Mouse (Mus musculus): ENCODE measurements at regions not wholly inside any gene's neighbourhood (a gene's known extent, or its start where the extent isn't known, plus 50 kb on each side); places are given as distances from the start of the nearest gene placed in this dataset.

GRCm38 (mm10) chr3:56837176-56837575 lies 464.6 kb downstream of the Tm4sf1 start:
- Histone ChIP-seq H3K27ac (no peak overlapping the region), H3K36me3 (replicated peaks) (no peaks in the 10 kb centered on the region), H3K9me3 (no peaks in the 10 kb centered on the region), H3K4me3 (no peak overlapping the region), H3K27me3 (ENCODE audit: poor library complexity, severe bottlenecking) (no peaks in the 10 kb centered on the region), H3K4me1 (no peaks in the 10 kb centered on the region)
- 92% methylated on average over 3 of the region's 3 CpGs for WGBS
- no peak for DNase-seq (ENCODE audit: extremely low spot score, low spot score)

- Histone ChIP-seq H3K27me3 (ENCODE audit: poor library complexity, severe bottlenecking) (no peaks in the 10 kb centered on the region), H3K27ac (no peak overlapping the region), H3K9me3 (no peaks in the 10 kb centered on the region), H3K4me1 (no peaks in the 10 kb centered on the region), H3K4me3 (no peak overlapping the region), H3K36me3 (replicated peaks) (no peaks in the 10 kb centered on the region)
- DNase-seq (ENCODE audit: extremely low spot score, low spot score) = no peak
- WGBS = 73% methylated on average over 4 of the region's 4 CpGs
Measured at GRCm38 (mm10) chr3:56830315-56831097, 471.3 kb downstream of the Tm4sf1 start.

- no peaks in the 10 kb centered on the region for H3K4me1 ChIP-seq
- no peak for DNase-seq (ENCODE audit: extremely low spot score, low spot score)
- no peak overlapping the region for H3K27ac ChIP-seq
- H3K36me3 ChIP-seq (replicated peaks) = no peaks in the 10 kb centered on the region
- 85% methylated on average over 4 of the region's 4 CpGs for WGBS
- H3K4me3 ChIP-seq = no peak overlapping the region
- no peaks in the 10 kb centered on the region for H3K27me3 ChIP-seq (ENCODE audit: poor library complexity, severe bottlenecking)
- H3K9me3 ChIP-seq = no peaks in the 10 kb centered on the region
Measured at GRCm38 (mm10) chr3:56824157-56824556, 477.6 kb downstream of the Tm4sf1 start.

- no peak for DNase-seq (ENCODE audit: extremely low spot score, low spot score)
- Histone ChIP-seq H3K36me3 (replicated peaks) (no peaks in the 10 kb centered on the region), H3K4me3 (no peak overlapping the region), H3K27ac (no peak overlapping the region), H3K9me3 (no peaks in the 10 kb centered on the region), H3K27me3 (ENCODE audit: poor library complexity, severe bottlenecking) (no peaks in the 10 kb centered on the region), H3K4me1 (no peaks in the 10 kb centered on the region)
- 79% methylated on average over 1 of the region's 1 CpGs for WGBS
Measured at GRCm38 (mm10) chr3:56810548-56811071, 491.2 kb downstream of the Tm4sf1 start.

GRCm38 (mm10) chr3:56793054-56793453 lies 508.7 kb downstream of the Tm4sf1 start:
- Histone ChIP-seq H3K27me3 (ENCODE audit: poor library complexity, severe bottlenecking) (no peaks in the 10 kb centered on the region), H3K36me3 (replicated peaks) (no peaks in the 10 kb centered on the region), H3K4me1 (no peaks in the 10 kb centered on the region), H3K27ac (no peak overlapping the region), H3K9me3 (no peaks in the 10 kb centered on the region), H3K4me3 (no peak overlapping the region)
- 64% methylated on average over 1 of the region's 1 CpGs for WGBS
- no peak for DNase-seq (ENCODE audit: extremely low spot score, low spot score)

GRCm38 (mm10) chr3:56789155-56789554 lies 512.6 kb downstream of the Tm4sf1 start:
- WGBS = 47% methylated on average over 3 of the region's 3 CpGs
- Histone ChIP-seq H3K9me3 (no peaks in the 10 kb centered on the region), H3K27ac (no peak overlapping the region), H3K36me3 (replicated peaks) (no peaks in the 10 kb centered on the region), H3K4me3 (no peak overlapping the region), H3K4me1 (no peaks in the 10 kb centered on the region), H3K27me3 (ENCODE audit: poor library complexity, severe bottlenecking) (no peaks in the 10 kb centered on the region)
- DNase-seq (ENCODE audit: extremely low spot score, low spot score) = no peak

GRCm38 (mm10) chr3:56773920-56774319 lies 527.9 kb downstream of the Tm4sf1 start:
- H3K4me3 ChIP-seq = no peak overlapping the region
- H3K27me3 ChIP-seq (ENCODE audit: poor library complexity, severe bottlenecking) = no peaks in the 10 kb centered on the region
- no peak for DNase-seq (ENCODE audit: extremely low spot score, low spot score)
- no peaks in the 10 kb centered on the region for H3K9me3 ChIP-seq
- no peak overlapping the region for H3K27ac ChIP-seq
- H3K36me3 ChIP-seq (replicated peaks) = no peaks in the 10 kb centered on the region
- peaks cover 7% of the 10 kb centered on the region; the same call in 1 of the 2 replicates for H3K4me1 ChIP-seq
- 89% methylated on average over 5 of the region's 5 CpGs for WGBS

- H3K36me3 ChIP-seq (replicated peaks) = no peaks in the 10 kb centered on the region
- no peak for DNase-seq (ENCODE audit: extremely low spot score, low spot score)
- H3K27ac ChIP-seq = no peak overlapping the region
- no peaks in the 10 kb centered on the region for H3K27me3 ChIP-seq (ENCODE audit: poor library complexity, severe bottlenecking)
- 70% methylated on average over 2 of the region's 2 CpGs for WGBS
- H3K4me3 ChIP-seq = no peak overlapping the region
- no peaks in the 10 kb centered on the region for H3K9me3 ChIP-seq
- peaks cover 7% of the 10 kb centered on the region; the same call in 1 of the 2 replicates for H3K4me1 ChIP-seq
Measured at GRCm38 (mm10) chr3:56770225-56770624, 531.6 kb downstream of the Tm4sf1 start.

- H3K27ac ChIP-seq = no peak overlapping the region
- peaks cover 7% of the 10 kb centered on the region; the same call in 1 of the 2 replicates for H3K4me1 ChIP-seq
- DNase-seq (ENCODE audit: extremely low spot score, low spot score) = no peak
- 91% methylated on average over 3 of the region's 3 CpGs for WGBS
- H3K27me3 ChIP-seq (ENCODE audit: poor library complexity, severe bottlenecking) = no peaks in the 10 kb centered on the region
- H3K9me3 ChIP-seq = no peaks in the 10 kb centered on the region
- no peak overlapping the region for H3K4me3 ChIP-seq
- H3K36me3 ChIP-seq (replicated peaks) = no peaks in the 10 kb centered on the region
Measured at GRCm38 (mm10) chr3:56767133-56767532, 534.7 kb downstream of the Tm4sf1 start.

- Histone ChIP-seq H3K27me3 (ENCODE audit: poor library complexity, severe bottlenecking) (no peaks in the 10 kb centered on the region), H3K4me1 (no peaks in the 10 kb centered on the region), H3K4me3 (no peak overlapping the region), H3K9me3 (no peaks in the 10 kb centered on the region), H3K27ac (no peak overlapping the region), H3K36me3 (replicated peaks) (no peaks in the 10 kb centered on the region)
- no peak for DNase-seq (ENCODE audit: extremely low spot score, low spot score)
- 92% methylated on average over 3 of the region's 3 CpGs for WGBS
Measured at GRCm38 (mm10) chr3:56764336-56764735, 537.5 kb downstream of the Tm4sf1 start.

GRCm38 (mm10) chr3:56763896-56764295 lies 537.9 kb downstream of the Tm4sf1 start:
- DNase-seq (ENCODE audit: extremely low spot score, low spot score) = no peak
- no peaks in the 10 kb centered on the region for H3K36me3 ChIP-seq (replicated peaks)
- H3K9me3 ChIP-seq = no peaks in the 10 kb centered on the region
- H3K27ac ChIP-seq = no peak overlapping the region
- H3K27me3 ChIP-seq (ENCODE audit: poor library complexity, severe bottlenecking) = no peaks in the 10 kb centered on the region
- H3K4me1 ChIP-seq = no peaks in the 10 kb centered on the region
- 86% methylated on average over 6 of the region's 6 CpGs for WGBS
- no peak overlapping the region for H3K4me3 ChIP-seq

- peak; percentile 29 for DNase-seq (ENCODE audit: extremely low spot score, low spot score)
- 75% methylated on average over 3 of the region's 3 CpGs for WGBS
- no peaks in the 10 kb centered on the region for H3K9me3 ChIP-seq
- no peak overlapping the region for H3K4me3 ChIP-seq
- H3K27ac ChIP-seq = no peak overlapping the region
- H3K4me1 ChIP-seq = no peaks in the 10 kb centered on the region
- H3K27me3 ChIP-seq (ENCODE audit: poor library complexity, severe bottlenecking) = no peaks in the 10 kb centered on the region
- H3K36me3 ChIP-seq (replicated peaks) = no peaks in the 10 kb centered on the region
Measured at GRCm38 (mm10) chr3:56753654-56754053, 548.1 kb downstream of the Tm4sf1 start.

- no peak for DNase-seq (ENCODE audit: extremely low spot score, low spot score)
- no peaks in the 10 kb centered on the region for H3K27me3 ChIP-seq (ENCODE audit: poor library complexity, severe bottlenecking)
- no peaks in the 10 kb centered on the region for H3K4me1 ChIP-seq
- WGBS = 90% methylated on average over 1 of the region's 1 CpGs
- no peak overlapping the region for H3K4me3 ChIP-seq
- H3K9me3 ChIP-seq = no peaks in the 10 kb centered on the region
- H3K27ac ChIP-seq = no peak overlapping the region
- H3K36me3 ChIP-seq (replicated peaks) = no peaks in the 10 kb centered on the region
Measured at GRCm38 (mm10) chr3:56751926-56752325, 549.9 kb downstream of the Tm4sf1 start.

All from forebrain, embryonic 10.5 days (tissue).